Mouse (Mus musculus) limb, embryonic 14.5 days (tissue): ENCODE measurements around the gene Stat1. TPM values are rescaled to one million over a fixed set of nuclear protein-coding genes. Genes with fewer than 3 reads are reported as not detected.

ENCODE experiments used
- ATAC-seq: fragments of 200-750 bp; cut with Nextera tagmentation; 2 replicates; pipeline ENCODE4 v1.8.0; 2017; ENCODE audit warnings: low read depth, moderate number of reproducible peaks, moderate TSS enrichment; ENCODE audit not compliant: low FRiP score
- DNase-seq: peaks from one replicate; pipeline ENCODE4 v3.0.0-alpha.2; 2015; ENCODE audit warnings: low spot score
- H3K27ac ChIP-seq: fragments of 300-500 bp; sonication (generic); replicated peaks from 2 replicates; pipeline ENCODE4 v1.5.1; 2014; ENCODE audit warnings: low read depth, mild to moderate bottlenecking, low read length, moderate library complexity, mixed read lengths
- H3K27me3 ChIP-seq: fragments of 300-500 bp; sonication (generic); 2 replicates; pipeline ENCODE4 v1.6.1; 2014; ENCODE audit warnings: low read length, mixed read lengths; ENCODE audit not compliant: control insufficient read depth, insufficient read depth
- H3K36me3 ChIP-seq: fragments of 300-500 bp; sonication (generic); 2 replicates; pipeline ENCODE4 v1.6.1; 2014; ENCODE audit warnings: mild to moderate bottlenecking, low read length, moderate library complexity, mixed read lengths; ENCODE audit not compliant: control insufficient read depth, insufficient read depth
- H3K4me1 ChIP-seq: fragments of 300-500 bp; sonication (generic); 2 replicates; pipeline ENCODE4 v1.6.1; 2014; ENCODE audit warnings: antibody characterized with exemption, low read length, mixed read lengths; ENCODE audit not compliant: control insufficient read depth, insufficient read depth
- H3K4me2 ChIP-seq: fragments of 300-500 bp; sonication (generic); replicated peaks from 2 replicates; pipeline ENCODE4 v1.6.1; 2014; ENCODE audit warnings: low read depth, mild to moderate bottlenecking, low read length, moderate library complexity; ENCODE audit not compliant: severe bottlenecking
- H3K4me3 ChIP-seq: fragments of 300-500 bp; sonication (generic); replicated peaks from 2 replicates; pipeline ENCODE4 v1.5.1; 2014; ENCODE audit warnings: low read length
- H3K9ac ChIP-seq: fragments of 300-500 bp; sonication (generic); 2 replicates; pipeline ENCODE4 v1.6.1; 2014; ENCODE audit warnings: mild to moderate bottlenecking, low read depth, low read length, moderate library complexity; ENCODE audit not compliant: severe bottlenecking
- H3K9me3 ChIP-seq: fragments of 300-500 bp; sonication (generic); 2 replicates; pipeline ENCODE4 v1.6.1; 2016; ENCODE audit warnings: low read length; ENCODE audit not compliant: control insufficient read depth
- POLR2A ChIP-seq: fragments of 200-500 bp; IDR thresholded peaks from 2 replicates; pipeline ENCODE4 v1.8.0; 2012; ENCODE audit warnings: inconsistent platforms, mild to moderate bottlenecking, moderate library complexity, borderline replicate concordance; ENCODE audit not compliant: insufficient read depth, insufficient read length; ENCODE audit errors: extremely low read depth
- WGBS: fragments of 180-500 bp; shearing (Covaris S2); extraction: QIAGEN DNeasy Blood & Tissue Kit; methylation state at CpG from one replicate; pipeline ENCODE4 v1.1.7; 2014; 5-methylcytosine and 5-hydroxymethylcytosine counted together
- polyA plus RNA-seq, 2 experiments: library from polyadenylated mRNA; depleted of rRNA in 1 of 2; stranded (reverse) in 1 of 2; unstranded in 1 of 2; fragments of >200 nt; fragmentation: Nextera tagmentation in 1 of 2; extraction: Ambion mirVana in 1 of 2; gene quantifications; 2 replicates each; pipeline versions ENCODE4 v1.2.1 to v1.2.3; 2012 to 2014

The Stat1 gene
- polyA plus RNA-seq, 2 experiments: 12.9 to 20.6 TPM

DNA sequence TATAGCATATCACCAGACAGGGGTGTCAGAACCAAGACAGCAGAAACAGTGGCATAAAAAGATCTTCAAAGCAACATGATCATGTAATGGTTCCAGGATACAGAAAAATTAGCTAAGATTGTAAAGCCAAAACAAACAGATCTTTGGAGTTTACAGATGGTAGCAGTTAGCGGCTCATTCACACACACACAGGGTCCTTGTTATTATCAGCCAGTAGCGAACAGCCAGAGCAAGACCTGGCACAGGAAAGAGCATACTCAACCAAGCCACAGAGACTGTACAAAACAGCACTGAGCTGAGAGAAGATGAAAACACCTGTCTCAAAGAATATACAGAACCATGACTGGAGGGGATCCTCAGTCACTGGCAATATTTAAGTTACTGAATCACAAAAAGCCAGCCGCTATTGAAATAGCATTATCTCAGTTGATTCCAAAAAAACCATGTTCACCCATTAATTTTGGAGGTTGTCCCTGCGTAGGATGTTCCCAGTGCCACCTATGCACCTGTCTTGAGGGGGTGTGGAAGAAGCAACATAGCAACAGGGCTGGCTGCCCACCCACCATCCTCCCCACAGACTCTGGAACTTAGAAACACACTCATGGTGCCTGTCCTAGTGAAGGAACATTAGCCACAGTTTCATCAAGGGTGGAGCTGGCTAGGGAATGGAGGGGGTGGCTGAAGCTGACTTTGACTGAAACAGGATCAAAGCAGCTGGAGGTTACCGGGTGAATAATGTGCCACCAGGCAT is 44.6 kb downstream of the Stat1 start:
- Histone ChIP-seq H3K9me3 (no peaks in the 10 kb centered on the region), H3K4me2 (no peak overlapping the region), H3K4me1 (peaks cover 6% of the 10 kb centered on the region; the same call in 1 of the 2 replicates), H3K27me3 (no peaks in the 10 kb centered on the region), H3K9ac (no peak overlapping the region), H3K36me3 (no peaks in the 10 kb centered on the region), H3K4me3 (no peak overlapping the region), H3K27ac (no peak overlapping the region)
- ATAC-seq (no peak), DNase-seq (no peak)
- TF ChIP-seq POLR2A: no peak
- WGBS: 76% methylated on average over 5 of the region's 5 CpGs

DNA sequence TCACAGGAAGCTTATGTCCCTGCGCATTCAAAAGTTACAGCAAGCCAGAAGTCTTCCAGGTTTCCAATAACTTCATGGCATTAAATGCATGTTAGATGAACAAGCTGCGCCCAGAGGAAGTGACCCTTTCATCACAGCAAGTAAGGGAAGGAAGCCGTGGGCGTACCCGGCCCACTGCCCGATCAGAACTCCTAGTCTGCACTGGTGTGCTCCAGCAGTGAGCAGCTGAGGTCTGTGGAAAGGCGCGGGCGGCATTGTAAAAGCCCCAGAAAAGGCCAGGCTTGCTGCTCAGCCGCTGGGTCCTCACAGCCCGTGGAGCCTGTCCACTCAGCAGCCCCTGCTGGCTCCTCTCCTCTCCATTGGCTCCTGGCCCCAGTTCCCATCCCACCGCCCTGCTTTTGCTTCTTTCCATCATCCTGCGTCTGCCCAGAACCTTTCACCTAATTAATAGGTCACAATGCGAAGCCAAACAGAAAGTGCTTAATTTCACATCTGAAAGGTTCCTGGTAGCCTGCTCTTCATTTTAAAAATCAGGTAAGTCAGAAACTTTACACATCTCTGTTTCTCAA is 47.5 kb downstream of the Stat1 start:
- Histone ChIP-seq H3K4me3 (no peak overlapping the region), H3K4me2 (no peak overlapping the region; the same call in 1 of the 2 replicates), H3K9me3 (no peaks in the 10 kb centered on the region), H3K36me3 (no peaks in the 10 kb centered on the region), H3K27me3 (no peaks in the 10 kb centered on the region), H3K4me1 (peaks cover 6% of the 10 kb centered on the region; the same call in 1 of the 2 replicates), H3K27ac (0 out of 2 replicates have a peak overlapping the region, but pooled peaks have one; percentile 53), H3K9ac (no peak overlapping the region)
- DNase-seq (no peak), ATAC-seq (no peak)
- no peak for TF ChIP-seq POLR2A
- WGBS: 52% methylated on average over 14 of the region's 14 CpGs

DNA sequence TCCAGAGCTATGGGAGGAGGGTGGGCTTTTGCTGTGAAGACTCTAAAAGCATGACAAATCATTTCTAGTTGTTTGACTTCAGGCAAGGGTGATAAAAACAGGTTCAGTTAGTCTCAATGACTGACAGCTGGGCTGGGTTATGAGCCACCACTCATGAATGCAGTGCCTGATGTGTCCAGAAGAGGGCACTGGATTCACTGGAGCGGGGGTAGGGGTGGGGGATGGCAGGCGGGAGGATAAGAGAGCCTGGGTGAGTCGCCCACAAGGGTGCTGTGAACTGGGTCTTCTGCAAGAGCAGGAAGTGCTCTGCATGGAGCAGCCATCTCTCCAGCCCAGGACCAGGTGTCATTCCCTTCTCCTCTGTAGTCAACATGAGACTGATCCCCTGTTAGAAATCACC is 50.8 kb downstream of the Stat1 start:
- no peak overlapping the region for H3K4me3 ChIP-seq
- TF ChIP-seq POLR2A: no peak

DNA sequence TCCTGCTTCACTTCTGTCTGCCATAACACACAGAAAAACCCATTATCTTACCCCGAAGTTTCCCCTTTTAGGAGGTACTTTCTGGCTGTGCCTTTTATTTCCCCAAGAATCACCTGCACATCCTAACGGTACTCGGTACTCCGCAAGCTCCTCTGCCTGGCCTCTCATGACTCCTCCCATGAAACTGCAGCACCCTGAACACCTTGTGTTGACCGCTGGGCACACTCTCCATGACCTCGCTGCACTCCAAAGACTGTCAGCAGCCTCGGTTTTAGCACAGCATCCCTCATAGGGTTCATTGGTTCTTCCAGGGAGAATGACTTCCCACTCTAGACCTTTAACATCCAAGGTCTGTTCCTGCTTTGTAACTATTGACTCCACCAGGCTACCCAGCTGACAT is 51.5 kb downstream of the Stat1 start:
- Histone ChIP-seq H3K36me3 (no peaks in the 10 kb centered on the region), H3K4me1 (peaks cover 7% of the 10 kb centered on the region), H3K27me3 (no peaks in the 10 kb centered on the region), H3K9ac (no peak overlapping the region), H3K27ac (no peak overlapping the region), H3K9me3 (no peaks in the 10 kb centered on the region), H3K4me2 (no peak overlapping the region), H3K4me3 (no peak overlapping the region)
- WGBS: 71% methylated on average over 7 of the region's 7 CpGs
- ATAC-seq (no peak), DNase-seq (no peak)
- TF ChIP-seq POLR2A: no peak

More for the DNA sequence above, 50.8 kb downstream of the Stat1 start:
- no peaks in the 10 kb centered on the region for H3K27me3 ChIP-seq
- H3K4me1 ChIP-seq: peaks cover 6% of the 10 kb centered on the region; the same call in 1 of the 2 replicates
- WGBS: 13% methylated on average over 3 of the region's 3 CpGs
- no peak for DNase-seq
- H3K27ac ChIP-seq: no peak overlapping the region
- no peaks in the 10 kb centered on the region for H3K9me3 ChIP-seq
- H3K36me3 ChIP-seq: no peaks in the 10 kb centered on the region
- H3K4me2 ChIP-seq: no peak overlapping the region
- no peak for ATAC-seq
- H3K9ac ChIP-seq: no peak overlapping the region

DNA sequence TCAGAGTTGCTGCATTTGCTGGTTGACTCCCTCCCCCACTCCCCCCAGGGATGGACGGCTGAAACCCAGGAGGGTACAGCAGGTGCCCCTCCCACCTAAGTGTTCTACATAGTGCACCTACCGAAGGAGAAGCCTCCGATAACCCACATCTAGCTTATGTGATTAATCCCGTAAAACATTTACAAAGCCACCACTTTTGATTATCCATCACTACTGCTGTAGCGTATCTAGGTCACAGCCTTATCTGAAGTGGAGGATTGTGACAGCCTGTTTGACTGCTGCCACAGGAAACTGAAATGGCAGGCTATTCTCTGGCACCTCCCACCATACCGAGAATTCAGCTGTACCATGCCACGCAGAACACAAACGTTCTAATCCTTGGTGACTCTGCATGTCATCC is 52.0 kb downstream of the Stat1 start:
- no peaks in the 10 kb centered on the region for H3K9me3 ChIP-seq
- ATAC-seq: no peak
- 79% methylated on average over 8 of the region's 8 CpGs for WGBS

More for the DNA sequence above, 52.0 kb downstream of the Stat1 start:
- no peaks in the 10 kb centered on the region for H3K36me3 ChIP-seq
- H3K9ac ChIP-seq: no peak overlapping the region
- no peak for DNase-seq
- TF ChIP-seq POLR2A: no peak
- no peak overlapping the region for H3K27ac ChIP-seq
- H3K4me3 ChIP-seq: no peak overlapping the region
- H3K27me3 ChIP-seq: no peaks in the 10 kb centered on the region
- H3K4me1 ChIP-seq: peaks cover 11% of the 10 kb centered on the region
- no peak overlapping the region for H3K4me2 ChIP-seq
